Comparison of ENCODE assay signal across 8 mouse cellular contexts in genomic region chr19:57198029-57198428, GRCm38 (mm10).
DNase-seq lines count a peak whose midpoint lies in the region; ATAC-seq lines count a peak whose summit lies in the region.

No protein-coding gene starts in this region.

- H3K4me1 ChIP-seq in heart, embryonic 10.5 days = peaks cover 82% of the 10 kb centered on the region
- peaks cover 11% of the 10 kb centered on the region for H3K4me1 ChIP-seq in liver, embryonic 16.5 days (ENCODE audit: control insufficient read depth, low read depth, low read length)

- peak overlapping the region; percentile 60 for H3K4me3 ChIP-seq in heart, embryonic 10.5 days
- H3K4me3 ChIP-seq in liver, embryonic 16.5 days (ENCODE audit: low read depth, low read length) = no peak overlapping the region

- ATAC-seq in liver, embryonic 16.5 days (ENCODE audit: low read depth) = no peak

- H3K9ac ChIP-seq in liver, embryonic 16.5 days (ENCODE audit: low read depth, low read length) = no peak overlapping the region

- 35% methylated on average over 5 of the region's 5 CpGs for WGBS in heart, embryonic 10.5 days
- 32% methylated on average over 5 of the region's 5 CpGs for WGBS in liver, embryonic 16.5 days (ENCODE audit: insufficient replicate concordance)

- no peak overlapping the region for H3K4me2 ChIP-seq in liver, embryonic 16.5 days (ENCODE audit: low read depth, low read length)

- 0 out of 2 replicates have a peak, but pooled peaks cover 5% of the 10 kb centered on the region for H3K36me3 ChIP-seq in heart, embryonic 10.5 days
- no peaks in the 10 kb centered on the region for H3K36me3 ChIP-seq in liver, embryonic 16.5 days (ENCODE audit: control insufficient read depth, insufficient read depth)

- no peak for DNase-seq in heart, embryonic 10.5 days (ENCODE audit: low spot score)
- DNase-seq in heart, adult 18-20 months = no peak
- peak; percentile 37 for DNase-seq in right cerebral cortex, adult 18-20 months
- DNase-seq in right cerebral cortex, postnatal 4 days = no peak
- no peak for DNase-seq in urinary bladder, postnatal 10 days (ENCODE audit: low spot score)
- DNase-seq in spleen, postnatal 36 days (ENCODE audit: low spot score in 2 of 2) = no peak
- DNase-seq in T-cell, adult 2 months (ENCODE audit: low spot score) = no peak

- no peaks in the 10 kb centered on the region for H3K9me3 ChIP-seq in heart, embryonic 10.5 days
- no peaks in the 10 kb centered on the region for H3K9me3 ChIP-seq in liver, embryonic 16.5 days (replicated peaks; ENCODE audit: control insufficient read depth, low read length)

- peak overlapping the region; percentile 84 for H3K27ac ChIP-seq in heart, embryonic 10.5 days
- peak overlapping the region; percentile 44; the same call in 1 of the 2 replicates for H3K27ac ChIP-seq in liver, embryonic 16.5 days (ENCODE audit: low read length)

- H3K27me3 ChIP-seq in heart, embryonic 10.5 days (ENCODE audit: insufficient read depth, poor library complexity, severe bottlenecking) = 0 out of 2 replicates have a peak, but pooled peaks cover 9% of the 10 kb centered on the region
- H3K27me3 ChIP-seq in liver, embryonic 16.5 days (ENCODE audit: control insufficient read depth, insufficient read depth, low read depth, low read length) = peaks cover 19% of the 10 kb centered on the region
